Mouse (Mus musculus) midbrain, postnatal 0 days (tissue): Measurements from ENCODE around the gene Slc34a1. TPM values are rescaled to one million over a fixed set of nuclear protein-coding genes. Genes with fewer than 3 reads are reported as not detected.

Source experiments
- ATAC-seq: fragments of 200-750 bp; cut with Nextera tagmentation; 2 replicates; pipeline ENCODE4 v1.8.0; 2017; ENCODE audit warnings: moderate number of reproducible peaks, mild to moderate bottlenecking, moderate TSS enrichment, moderate library complexity; ENCODE audit not compliant: low FRiP score
- DNase-seq: peaks from one replicate; pipeline ENCODE4 v3.0.0-alpha.2; 2015; ENCODE audit warnings: low spot score
- H3K27ac ChIP-seq: fragments of 300-500 bp; sonication (generic); 2 replicates; pipeline ENCODE4 v1.5.1; 2014; ENCODE audit warnings: low read depth, mild to moderate bottlenecking, low read length, mixed read lengths
- H3K27me3 ChIP-seq: fragments of 300-500 bp; sonication (generic); 2 replicates; pipeline ENCODE4 v1.6.1; 2014; ENCODE audit warnings: low read length, control low read depth, mixed read lengths; ENCODE audit not compliant: insufficient read depth
- H3K36me3 ChIP-seq: fragments of 300-500 bp; sonication (generic); 2 replicates; pipeline ENCODE4 v1.6.1; 2014; ENCODE audit warnings: low read length, control low read depth, mixed read lengths; ENCODE audit not compliant: insufficient read depth
- H3K4me1 ChIP-seq: fragments of 300-500 bp; sonication (generic); 2 replicates; pipeline ENCODE4 v1.6.1; 2014; ENCODE audit warnings: mild to moderate bottlenecking, control low read depth, antibody characterized with exemption, low read length, mixed read lengths; ENCODE audit not compliant: insufficient read depth
- H3K4me2 ChIP-seq: fragments of 300-500 bp; sonication (generic); 2 replicates; pipeline ENCODE4 v1.6.1; 2014; ENCODE audit warnings: low read depth, mild to moderate bottlenecking, low read length, mixed read lengths; ENCODE audit not compliant: poor library complexity, severe bottlenecking
- H3K4me3 ChIP-seq: fragments of 300-500 bp; sonication (generic); 2 replicates; pipeline ENCODE4 v1.5.1; 2014; ENCODE audit warnings: low read depth, mild to moderate bottlenecking, low read length, moderate library complexity
- H3K9ac ChIP-seq: fragments of 300-500 bp; sonication (generic); replicated peaks from 2 replicates; pipeline ENCODE4 v1.6.1; 2014; ENCODE audit warnings: mild to moderate bottlenecking, low read length, moderate library complexity, mixed read lengths; ENCODE audit not compliant: poor library complexity, severe bottlenecking
- H3K9me3 ChIP-seq: fragments of 300-500 bp; sonication (generic); 2 replicates; pipeline ENCODE4 v1.6.1; 2016; ENCODE audit warnings: low read length, control low read depth
- CTCF ChIP-seq: IDR thresholded peaks from 2 replicates; pipeline ENCODE4 v1.5.1; 2016; ENCODE audit warnings: antibody characterized with exemption, mild to moderate bottlenecking
- WGBS: fragments of 180-500 bp; shearing (Covaris S2); extraction: QIAGEN DNeasy Blood & Tissue Kit; methylation state at CpG from one replicate; pipeline ENCODE4 v1.1.7; 2014; 5-methylcytosine and 5-hydroxymethylcytosine counted together
- polyA plus RNA-seq: library from polyadenylated mRNA; unstranded; fragments of >200 nt; fragmentation: Nextera tagmentation; extraction: Ambion mirVana; gene quantifications from 2 replicates; pipeline ENCODE4 v1.2.1, GENCODE M21; 2015
- total RNA-seq: library from RNA; depleted of rRNA; stranded (reverse); fragments of >200 nt; gene quantifications from 2 replicates; pipeline ENCODE4 v1.2.3, GENCODE M21; 2014

The Slc34a1 gene
- total and polyA plus RNA-seq, 2 experiments from 2014 or later, result 0.04 TPM; not detected in 1

DNA sequence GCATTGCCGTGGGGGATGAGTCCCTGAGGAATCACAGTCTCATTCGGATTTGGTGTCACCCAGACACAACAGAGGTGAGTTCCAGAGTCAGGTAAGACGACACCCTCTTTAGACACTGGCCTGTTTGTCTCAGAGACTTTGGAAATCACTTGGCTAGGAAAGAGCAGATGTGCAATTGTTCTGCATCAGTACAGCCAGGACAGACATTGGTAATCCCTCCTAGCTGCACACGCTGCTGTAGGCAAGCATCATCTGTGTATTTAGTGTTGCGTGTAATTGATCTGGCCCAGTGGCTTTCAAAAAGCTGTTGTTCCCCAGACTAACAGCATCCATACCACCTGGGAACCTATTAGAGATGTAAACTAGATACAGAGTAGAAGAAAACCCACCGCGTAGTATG is 5.3 kb downstream of the Slc34a1 start:
- no peak overlapping the region for H3K27ac ChIP-seq
- H3K9me3 ChIP-seq, result no peaks in the 10 kb centered on the region
- DNase-seq (peak; percentile 50), ATAC-seq (no peak)
- WGBS, result 60% methylated on average over 7 of the region's 7 CpGs
- no peak overlapping the region for H3K4me3 ChIP-seq
- H3K4me1 ChIP-seq, result peaks cover 4% of the 10 kb centered on the region; the same call in 1 of the 2 replicates
- no peaks in the 10 kb centered on the region for H3K36me3 ChIP-seq
- no peak for TF ChIP-seq CTCF
- H3K9ac ChIP-seq, result no peak overlapping the region
- no peaks in the 10 kb centered on the region; the same call in 1 of the 2 replicates for H3K27me3 ChIP-seq
- no peak overlapping the region for H3K4me2 ChIP-seq

- no peaks in the 10 kb centered on the region for H3K9me3 ChIP-seq
- H3K4me3 ChIP-seq, result no peak overlapping the region
- no peaks in the 10 kb centered on the region for H3K36me3 ChIP-seq
- ATAC-seq, result no peak
- H3K4me2 ChIP-seq, result no peak overlapping the region
- 68% methylated on average over 15 of the region's 15 CpGs for WGBS
- no peak for TF ChIP-seq CTCF
- no peak overlapping the region for H3K27ac ChIP-seq
- no peak for DNase-seq
- H3K9ac ChIP-seq, result no peak overlapping the region
- H3K27me3 ChIP-seq, result no peaks in the 10 kb centered on the region; the same call in 1 of the 2 replicates
- H3K4me1 ChIP-seq, result peaks cover 4% of the 10 kb centered on the region; the same call in 1 of the 2 replicates
Observed at GRCm38 (mm10) chr13:55403935-55404852, 6.2 kb downstream of the Slc34a1 start.

GRCm38 (mm10) chr13:55404853-55405782 is 7.1 kb downstream of the Slc34a1 start:
- peak; percentile 97 for TF ChIP-seq CTCF
- Histone ChIP-seq H3K27me3 (no peaks in the 10 kb centered on the region; the same call in 1 of the 2 replicates), H3K9ac (no peak overlapping the region), H3K36me3 (no peaks in the 10 kb centered on the region), H3K4me1 (peaks cover 4% of the 10 kb centered on the region; the same call in 1 of the 2 replicates), H3K4me3 (0 out of 2 replicates have a peak overlapping the region, but pooled peaks have one; percentile 3), H3K27ac (peak overlapping the region; percentile 39; the same call in 1 of the 2 replicates), H3K4me2 (peak overlapping the region; percentile 32), H3K9me3 (no peaks in the 10 kb centered on the region)
- WGBS, result 13% methylated on average over 11 of the region's 11 CpGs
- peak; percentile 91 for DNase-seq
- ATAC-seq, result peak; percentile 86

- TF ChIP-seq CTCF, result no peak
- Histone ChIP-seq H3K27me3 (no peaks in the 10 kb centered on the region; the same call in 1 of the 2 replicates), H3K4me2 (peak overlapping the region; percentile 32), H3K9me3 (no peaks in the 10 kb centered on the region), H3K9ac (peak overlapping the region; percentile 14; the same call in 1 of the 2 replicates), H3K27ac (0 out of 2 replicates have a peak overlapping the region, but pooled peaks have one; percentile 39), H3K4me1 (peaks cover 4% of the 10 kb centered on the region; the same call in 1 of the 2 replicates), H3K4me3 (0 out of 2 replicates have a peak overlapping the region, but pooled peaks have one; percentile 3), H3K36me3 (no peaks in the 10 kb centered on the region)
- WGBS, result 52% methylated on average over 13 of the region's 13 CpGs
- DNase-seq (no peak), ATAC-seq (no peak)
Observed at GRCm38 (mm10) chr13:55405783-55406390, 7.9 kb downstream of the Slc34a1 start.

GRCm38 (mm10) chr13:55407341-55407740 is 9.4 kb downstream of the Slc34a1 start:
- Histone ChIP-seq H3K4me1 (peaks cover 4% of the 10 kb centered on the region; the same call in 1 of the 2 replicates), H3K27ac (no peak overlapping the region), H3K9ac (no peak overlapping the region), H3K9me3 (no peaks in the 10 kb centered on the region), H3K36me3 (no peaks in the 10 kb centered on the region), H3K4me2 (no peak overlapping the region), H3K27me3 (no peaks in the 10 kb centered on the region; the same call in 1 of the 2 replicates), H3K4me3 (no peak overlapping the region)
- ATAC-seq (no peak), DNase-seq (no peak)
- 89% methylated on average over 4 of the region's 4 CpGs for WGBS
- TF ChIP-seq CTCF, result no peak
